Mouse (Mus musculus) forebrain, embryonic 15.5 days (tissue): ENCODE measurements at regions not wholly inside any gene's neighbourhood (a gene's known extent, or its start where the extent isn't known, plus 50 kb on each side); places are given as distances from the start of the nearest gene placed in this dataset.

ENCODE experiments used
- ATAC-seq: fragments of 200-750 bp; cut with Nextera tagmentation; replicated peaks from 2 replicates; pipeline ENCODE4 v1.8.0; 2017; ENCODE audit warnings: mild to moderate bottlenecking, moderate TSS enrichment, moderate library complexity
- H3K27ac ChIP-seq: fragments of 300-500 bp; sonication (generic); replicated peaks from 2 replicates; pipeline ENCODE4 v1.5.1; 2015; ENCODE audit warnings: mild to moderate bottlenecking, inconsistent platforms
- H3K27me3 ChIP-seq: fragments of 300-500 bp; sonication (generic); 2 replicates; pipeline ENCODE4 v1.6.1; 2015; ENCODE audit warnings: inconsistent platforms
- H3K36me3 ChIP-seq: fragments of 300-500 bp; sonication (generic); 2 replicates; pipeline ENCODE4 v1.6.1; 2015; ENCODE audit warnings: mild to moderate bottlenecking, inconsistent platforms
- H3K4me1 ChIP-seq: fragments of 300-500 bp; sonication (generic); 2 replicates; pipeline ENCODE4 v1.6.1; 2015; ENCODE audit warnings: inconsistent platforms
- H3K4me2 ChIP-seq: fragments of 300-500 bp; sonication (generic); replicated peaks from 2 replicates; pipeline ENCODE4 v1.6.1; 2015; ENCODE audit warnings: mild to moderate bottlenecking, inconsistent platforms
- H3K4me3 ChIP-seq: fragments of 300-500 bp; sonication (generic); 2 replicates; pipeline ENCODE4 v1.5.1; 2015; ENCODE audit warnings: mild to moderate bottlenecking, inconsistent platforms
- H3K9ac ChIP-seq: fragments of 300-500 bp; sonication (generic); replicated peaks from 2 replicates; pipeline ENCODE4 v1.6.1; 2015; ENCODE audit warnings: mild to moderate bottlenecking, inconsistent platforms
- H3K9me3 ChIP-seq: fragments of 300-500 bp; sonication (generic); 2 replicates; pipeline ENCODE4 v1.6.1; 2016; ENCODE audit warnings: inconsistent platforms
- WGBS: fragments of 180-500 bp; shearing (Covaris S2); methylation state at CpG from one replicate; pipeline ENCODE4 v1.1.7; 2015; ENCODE audit warnings: mixed read lengths; 5-methylcytosine and 5-hydroxymethylcytosine counted together

DNA sequence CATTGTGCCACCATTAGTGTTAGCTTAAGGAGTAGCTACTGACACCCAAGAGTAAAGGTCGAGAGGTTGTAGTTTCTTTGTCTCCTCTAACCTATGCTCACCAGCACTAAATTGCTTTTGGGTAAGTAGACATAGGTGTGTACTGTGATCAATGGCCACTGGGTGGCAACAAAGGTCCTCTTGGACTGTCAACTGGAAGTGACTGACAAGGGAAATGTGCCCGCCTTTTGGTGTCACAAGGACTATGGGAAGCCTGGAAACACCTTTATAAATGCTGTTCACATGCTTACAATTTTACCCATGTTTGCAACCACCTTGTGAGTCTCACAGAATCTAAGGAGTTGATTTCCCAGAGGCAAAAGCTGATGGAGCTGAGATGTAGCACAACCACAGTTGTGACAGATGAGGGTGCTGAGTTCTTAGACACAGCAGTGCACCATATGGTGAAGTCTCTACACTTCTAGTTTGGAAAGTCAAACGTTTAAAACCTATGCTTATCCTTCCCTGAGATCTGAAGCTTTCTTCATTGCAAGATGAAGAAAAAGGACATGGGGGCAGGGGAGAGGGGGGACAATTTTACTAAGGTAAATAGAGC is 303.2 kb upstream of the Camk1g start:
- Histone ChIP-seq H3K4me2 (no peak overlapping the region), H3K9me3 (no peaks in the 10 kb centered on the region), H3K4me1 (peaks cover 22% of the 10 kb centered on the region), H3K36me3 (no peaks in the 10 kb centered on the region), H3K9ac (no peak overlapping the region), H3K4me3 (no peak overlapping the region), H3K27me3 (no peaks in the 10 kb centered on the region), H3K27ac (peak overlapping the region; percentile 77; the same call in 1 of the 2 replicates)
- ATAC-seq: no peak
- 32% methylated on average over 3 of the region's 3 CpGs for WGBS

DNA sequence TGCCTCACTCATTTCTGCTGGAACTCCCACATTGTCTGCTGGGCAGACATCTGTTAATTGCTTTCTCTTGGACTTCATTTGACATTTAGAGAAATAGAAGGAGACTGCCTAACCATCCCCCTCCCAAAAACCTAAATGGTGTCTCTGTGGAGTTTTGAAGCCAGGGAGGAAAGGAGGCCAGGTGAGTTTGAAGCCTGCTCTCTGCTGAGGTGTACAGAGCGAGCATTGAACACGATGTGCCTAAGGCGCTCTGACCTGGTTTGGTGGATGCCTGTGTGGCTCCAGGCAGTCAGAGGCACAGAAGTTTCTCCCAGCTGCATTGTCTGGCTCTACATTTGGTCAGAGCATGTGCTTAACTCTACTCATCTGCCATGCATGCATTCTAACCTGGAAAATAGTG is 302.6 kb upstream of the Camk1g start:
- no peak for ATAC-seq
- no peak overlapping the region for H3K9ac ChIP-seq
- no peak overlapping the region for H3K4me3 ChIP-seq
- WGBS: 67% methylated on average over 3 of the region's 3 CpGs
- peaks cover 22% of the 10 kb centered on the region for H3K4me1 ChIP-seq
- no peaks in the 10 kb centered on the region for H3K9me3 ChIP-seq
- H3K27me3 ChIP-seq: no peaks in the 10 kb centered on the region
- no peaks in the 10 kb centered on the region for H3K36me3 ChIP-seq
- H3K4me2 ChIP-seq: no peak overlapping the region
- H3K27ac ChIP-seq: peak overlapping the region; percentile 77

DNA sequence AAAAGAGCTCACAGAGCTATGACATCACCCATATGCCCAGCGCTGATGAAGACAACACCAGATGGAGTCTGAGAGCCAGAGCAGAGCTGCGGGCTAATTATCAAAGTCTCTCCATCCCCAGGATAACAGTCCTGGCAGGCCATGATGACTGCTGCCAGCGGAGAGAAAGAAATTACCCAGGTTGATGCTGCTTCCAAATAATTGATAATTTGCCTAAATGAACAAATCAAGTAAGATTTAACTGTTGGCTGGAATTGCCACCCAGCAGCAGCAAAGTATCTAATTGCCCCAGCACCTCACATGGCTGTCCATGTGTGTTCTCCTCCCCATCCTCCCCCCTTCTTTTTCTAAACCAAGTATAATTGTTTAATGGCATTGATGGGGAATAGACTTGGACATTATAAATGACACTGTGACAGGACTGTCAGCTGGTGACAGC is 301.7 kb upstream of the Camk1g start:
- Histone ChIP-seq H3K4me2 (no peak overlapping the region), H3K27ac (peak overlapping the region; percentile 77), H3K4me3 (no peak overlapping the region), H3K9me3 (no peaks in the 10 kb centered on the region), H3K9ac (no peak overlapping the region), H3K4me1 (peaks cover 22% of the 10 kb centered on the region), H3K36me3 (no peaks in the 10 kb centered on the region), H3K27me3 (no peaks in the 10 kb centered on the region)
- peak; percentile 87 for ATAC-seq
- 17% methylated on average over 3 of the region's 3 CpGs for WGBS

DNA sequence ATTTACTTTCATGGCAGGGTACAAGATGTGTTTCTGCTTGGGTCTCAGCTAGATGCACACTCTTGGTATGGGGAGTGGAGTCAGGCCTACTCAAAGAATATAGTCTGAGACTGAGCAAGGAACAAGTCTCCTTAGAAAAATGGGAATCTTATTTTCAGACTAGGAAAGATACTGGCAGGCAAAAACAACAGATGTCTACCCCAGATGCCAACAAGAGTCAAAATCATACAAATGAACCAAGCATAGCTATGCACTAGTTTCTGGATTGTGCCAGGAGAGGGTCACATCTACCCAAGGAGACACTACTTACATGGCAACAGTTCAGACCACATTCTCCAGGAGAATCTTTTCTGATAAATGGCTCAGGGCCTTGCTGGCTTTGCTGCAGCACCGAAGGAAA is 300.9 kb upstream of the Camk1g start:
- Histone ChIP-seq H3K9ac (no peak overlapping the region), H3K4me3 (no peak overlapping the region), H3K36me3 (no peaks in the 10 kb centered on the region), H3K4me2 (no peak overlapping the region), H3K4me1 (peaks cover 22% of the 10 kb centered on the region), H3K27ac (peak overlapping the region; percentile 77), H3K9me3 (no peaks in the 10 kb centered on the region), H3K27me3 (no peaks in the 10 kb centered on the region)
- ATAC-seq: no peak
- WGBS: 78% methylated on average over 1 of the region's 1 CpGs

DNA sequence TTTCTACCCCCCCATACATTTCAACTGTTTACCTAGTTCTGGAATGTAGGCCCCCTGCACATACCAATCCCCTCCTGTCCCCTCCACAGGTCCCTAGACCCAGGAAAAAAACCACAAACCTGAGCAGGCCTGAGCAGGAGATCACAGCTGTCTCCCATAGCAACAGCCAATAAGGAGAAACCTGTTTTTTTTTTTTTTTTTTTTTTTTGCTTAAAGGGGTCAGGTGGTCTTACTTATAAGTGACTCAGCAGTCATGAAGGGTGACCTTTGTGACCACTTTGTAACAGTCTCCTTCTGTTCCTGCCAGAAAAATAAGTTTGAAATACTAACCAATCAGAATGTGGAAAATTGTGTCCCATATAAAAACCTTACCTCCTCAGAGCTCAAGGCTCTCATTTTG is 299.9 kb upstream of the Camk1g start:
- no peaks in the 10 kb centered on the region for H3K9me3 ChIP-seq

GRCm38 (mm10) chr1:193668841-193669240 is 298.7 kb upstream of the Camk1g start:
- Histone ChIP-seq H3K4me3 (no peak overlapping the region), H3K36me3 (no peaks in the 10 kb centered on the region), H3K27me3 (no peaks in the 10 kb centered on the region), H3K9ac (no peak overlapping the region), H3K9me3 (no peaks in the 10 kb centered on the region), H3K4me2 (no peak overlapping the region), H3K4me1 (peaks cover 25% of the 10 kb centered on the region), H3K27ac (no peak overlapping the region)
- ATAC-seq: no peak

More for the DNA sequence above, 299.9 kb upstream of the Camk1g start:
- ATAC-seq: no peak
- Histone ChIP-seq H3K4me3 (no peak overlapping the region), H3K4me1 (peaks cover 25% of the 10 kb centered on the region), H3K36me3 (no peaks in the 10 kb centered on the region), H3K9ac (no peak overlapping the region), H3K4me2 (no peak overlapping the region), H3K27me3 (no peaks in the 10 kb centered on the region), H3K27ac (no peak overlapping the region)

- ATAC-seq: peak; percentile 39; the same call in 1 of the 2 replicates
These were observed 295.8 kb upstream of the Camk1g start for GRCm38 (mm10) chr1:193665854-193666253.

DNA sequence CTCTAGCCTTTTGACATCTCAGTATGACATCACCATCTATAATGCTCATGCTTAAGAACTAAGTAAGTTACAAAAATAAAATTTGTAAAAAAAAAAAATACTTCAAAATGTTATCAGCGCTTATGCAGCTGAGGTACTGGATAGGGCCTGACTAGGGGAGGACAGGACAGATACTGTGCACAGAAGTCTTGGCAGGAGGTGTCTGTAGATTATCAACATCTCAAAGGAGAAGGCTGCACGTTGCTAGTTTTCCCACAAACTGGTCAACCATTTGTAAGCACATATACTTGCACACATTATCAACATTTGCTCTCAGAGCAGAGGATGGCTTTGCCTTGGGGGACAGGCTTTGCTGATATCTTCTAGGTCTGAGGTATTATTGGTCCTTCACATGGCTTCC is 294.5 kb upstream of the Camk1g start:
- Histone ChIP-seq H3K9ac (no peak overlapping the region), H3K27me3 (no peaks in the 10 kb centered on the region), H3K4me2 (no peak overlapping the region), H3K4me1 (peaks cover 12% of the 10 kb centered on the region), H3K9me3 (no peaks in the 10 kb centered on the region), H3K4me3 (no peak overlapping the region), H3K36me3 (no peaks in the 10 kb centered on the region), H3K27ac (no peak overlapping the region)
- no peak for ATAC-seq
- 83% methylated on average over 2 of the region's 2 CpGs for WGBS

More at GRCm38 (mm10) chr1:193665854-193666253, 295.8 kb upstream of the Camk1g start:
- Histone ChIP-seq H3K36me3 (no peaks in the 10 kb centered on the region), H3K27me3 (no peaks in the 10 kb centered on the region), H3K9me3 (no peaks in the 10 kb centered on the region), H3K4me3 (no peak overlapping the region), H3K4me2 (no peak overlapping the region), H3K27ac (no peak overlapping the region), H3K4me1 (peaks cover 12% of the 10 kb centered on the region), H3K9ac (no peak overlapping the region)
- WGBS: 44% methylated on average over 5 of the region's 5 CpGs

GRCm38 (mm10) chr1:193663587-193663986 is 293.5 kb upstream of the Camk1g start:
- Histone ChIP-seq H3K4me2 (no peak overlapping the region), H3K27ac (no peak overlapping the region), H3K36me3 (no peaks in the 10 kb centered on the region), H3K9me3 (no peaks in the 10 kb centered on the region), H3K9ac (no peak overlapping the region), H3K27me3 (no peaks in the 10 kb centered on the region), H3K4me1 (peaks cover 12% of the 10 kb centered on the region), H3K4me3 (no peak overlapping the region)
- no peak for ATAC-seq
- 83% methylated on average over 3 of the region's 3 CpGs for WGBS

DNA sequence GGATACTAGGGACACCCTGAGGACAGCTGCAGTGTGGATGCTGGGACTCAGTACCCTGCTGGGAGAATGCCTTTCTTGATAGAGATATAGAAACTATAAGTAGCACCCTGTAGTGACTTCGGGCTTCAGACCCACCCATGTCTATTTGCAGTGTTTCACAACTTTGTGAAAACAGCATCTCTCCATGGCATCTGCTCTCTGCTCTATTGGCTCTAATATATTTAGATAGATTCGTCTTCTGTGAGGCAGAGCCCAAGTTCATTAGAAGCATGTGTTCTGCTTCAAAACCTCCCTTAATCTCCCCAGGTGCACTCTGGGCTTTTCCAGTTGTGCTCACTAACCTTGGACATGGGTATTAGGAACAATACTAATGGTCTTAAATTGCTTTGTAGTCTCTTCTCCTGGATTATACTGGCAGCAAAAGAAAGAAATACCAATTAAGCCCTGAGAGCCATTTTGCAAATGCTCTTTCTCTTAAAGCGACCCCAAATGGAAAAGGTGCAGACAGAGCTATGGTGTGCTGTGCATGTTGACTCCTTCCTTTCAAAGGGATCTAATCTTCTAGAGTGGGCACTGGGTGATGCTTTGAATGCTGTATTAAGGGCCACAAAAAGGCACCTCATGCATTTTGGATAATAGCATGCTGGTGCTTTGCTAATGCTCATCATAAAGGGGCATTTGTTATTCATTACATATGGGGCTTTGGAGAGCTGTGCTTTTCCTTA is 292.2 kb upstream of the Camk1g start:
- Histone ChIP-seq H3K4me3 (no peak overlapping the region), H3K27ac (peak overlapping the region; percentile 12; the same call in 1 of the 2 replicates), H3K9me3 (no peaks in the 10 kb centered on the region), H3K9ac (no peak overlapping the region), H3K4me2 (no peak overlapping the region), H3K4me1 (peaks cover 12% of the 10 kb centered on the region), H3K27me3 (no peaks in the 10 kb centered on the region), H3K36me3 (no peaks in the 10 kb centered on the region)
- 19% methylated on average over 3 of the region's 3 CpGs for WGBS
- ATAC-seq: no peak

- H3K9ac ChIP-seq: no peak overlapping the region
These were observed 291.3 kb upstream of the Camk1g start for GRCm38 (mm10) chr1:193661377-193661776.

DNA sequence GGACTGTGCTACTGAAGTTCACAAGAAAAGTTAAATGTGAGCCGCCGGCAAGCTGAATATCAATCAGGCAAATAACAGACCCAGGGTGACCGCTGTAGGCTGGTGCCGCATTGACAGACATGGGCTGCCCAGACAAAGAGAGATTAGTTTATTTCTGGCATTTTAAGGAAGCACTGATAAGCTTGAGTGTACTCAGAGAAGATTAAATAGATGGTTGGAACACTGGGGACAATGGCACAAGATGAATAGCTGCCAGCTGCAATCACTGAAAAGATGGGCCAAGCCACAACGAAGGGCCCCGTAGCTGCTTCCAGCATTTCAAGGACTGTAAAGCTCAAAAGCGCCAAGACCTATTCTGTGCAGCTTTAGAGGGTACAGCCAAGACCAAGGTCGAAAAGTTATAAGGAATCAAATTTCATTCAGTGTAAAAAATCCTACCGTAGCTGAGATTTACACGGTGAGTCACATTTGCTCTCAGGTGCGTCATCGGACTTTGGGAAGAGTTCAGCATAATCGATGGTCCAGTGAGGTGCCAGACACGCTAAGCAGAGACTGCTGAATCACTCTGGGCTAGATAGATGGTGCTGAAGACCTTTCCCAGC is 285.1 kb upstream of the Camk1g start:
- Histone ChIP-seq H3K4me2 (no peak overlapping the region), H3K9ac (no peak overlapping the region), H3K36me3 (no peaks in the 10 kb centered on the region), H3K27ac (peak overlapping the region; percentile 9; the same call in 1 of the 2 replicates), H3K4me1 (no peaks in the 10 kb centered on the region), H3K27me3 (no peaks in the 10 kb centered on the region), H3K4me3 (no peak overlapping the region), H3K9me3 (no peaks in the 10 kb centered on the region)
- WGBS: 64% methylated on average over 14 of the region's 14 CpGs
- ATAC-seq: 0 out of 2 replicates have a peak, but pooled peaks have one; percentile 35

More at GRCm38 (mm10) chr1:193661377-193661776, 291.3 kb upstream of the Camk1g start:
- H3K4me2 ChIP-seq: no peak overlapping the region
- no peak overlapping the region for H3K4me3 ChIP-seq
- no peaks in the 10 kb centered on the region for H3K27me3 ChIP-seq
- 86% methylated on average over 4 of the region's 4 CpGs for WGBS
- no peak for ATAC-seq
- H3K27ac ChIP-seq: no peak overlapping the region
- H3K4me1 ChIP-seq: peaks cover 12% of the 10 kb centered on the region
- H3K9me3 ChIP-seq: no peaks in the 10 kb centered on the region
- H3K36me3 ChIP-seq: no peaks in the 10 kb centered on the region
